8 mouse cellular contexts compared by ENCODE assay signal in the genomic region with DNA sequence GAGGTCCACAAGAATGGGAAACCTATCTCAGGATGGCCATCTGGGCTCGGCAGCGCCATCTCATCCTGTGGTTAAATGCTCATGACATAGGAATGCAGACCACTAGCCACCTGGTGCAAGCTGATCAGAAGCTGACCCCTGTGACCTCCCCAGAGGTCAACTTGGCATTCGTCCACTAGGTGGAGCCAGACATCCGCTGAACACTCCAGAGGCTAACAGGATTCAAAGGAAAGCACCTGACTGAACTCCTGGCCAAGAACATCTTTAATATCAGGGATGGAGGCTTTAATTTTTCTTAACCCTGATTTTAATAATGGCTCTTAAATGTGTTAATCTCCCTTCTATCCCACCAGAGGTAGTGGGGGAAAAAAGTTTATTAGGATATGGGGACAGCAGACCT. TPM values are rescaled to one million over a fixed set of nuclear protein-coding genes. Genes with fewer than 3 reads are reported as not detected.
A peak's percentile ranks its signal among the peaks of the same experiment; 100 is the strongest.
DNase-seq lines count a peak whose midpoint lies in the region; ATAC-seq and TF ChIP-seq lines count a peak whose summit lies in the region.

No protein-coding gene starts in this region.

- ATAC-seq in heart, embryonic 11.5 days (replicated peaks; ENCODE audit: insufficient number of reproducible peaks, low FRiP score, low TSS enrichment) = no peak
- ATAC-seq in G1E (ENCODE audit: extremely low read depth, insufficient number of reproducible peaks, low FRiP score, poor library complexity, severe bottlenecking) = peak; percentile 22; the same call in 1 of the 2 replicates

- no peak overlapping the region for H3K4me2 ChIP-seq in heart, embryonic 11.5 days

- H3K9ac ChIP-seq in heart, embryonic 11.5 days (ENCODE audit: low read depth, low read length) = no peak overlapping the region

- no peaks in the 10 kb centered on the region for H3K4me1 ChIP-seq in heart, embryonic 11.5 days (ENCODE audit: control insufficient read depth, insufficient read depth, low read length)
- H3K4me1 ChIP-seq in G1E (ENCODE audit: insufficient read depth, low read depth, low read length) = no peaks in the 10 kb centered on the region

- H3K27me3 ChIP-seq in heart, embryonic 11.5 days (ENCODE audit: control insufficient read depth, insufficient read depth, low read length) = no peaks in the 10 kb centered on the region
- peaks cover 18% of the 10 kb centered on the region; the same call in 1 of the 2 replicates for H3K27me3 ChIP-seq in G1E (ENCODE audit: insufficient read depth, low read length)

- intact Hi-C loops in gastrocnemius, postnatal 36 days (cut with DNase I) = loop anchor here (10.0 kb wide), 1 partner anchor 280 kb away; no protein-coding TSS in a partner anchor

- WGBS in heart, embryonic 11.5 days (ENCODE audit: insufficient replicate concordance) = 5% methylated on average over 4 of the region's 4 CpGs

- no peak overlapping the region for H3K4me3 ChIP-seq in heart, embryonic 11.5 days (ENCODE audit: low read depth, low read length)
- no peak overlapping the region for H3K4me3 ChIP-seq in G1E (ENCODE audit: low read depth, low read length)
- no peak overlapping the region for H3K4me3 ChIP-seq in layer of hippocampus, adult 2 months

- no peaks in the 10 kb centered on the region for H3K9me3 ChIP-seq in heart, embryonic 11.5 days (replicated peaks; ENCODE audit: control insufficient read depth, low read length)
- no peaks in the 10 kb centered on the region for H3K9me3 ChIP-seq in G1E (replicated peaks)

- H3K27ac ChIP-seq in heart, embryonic 11.5 days (ENCODE audit: low read depth, low read length) = no peak overlapping the region
- no peak overlapping the region for H3K27ac ChIP-seq in layer of hippocampus, adult 2 months

- peak; percentile 67 to 82 for DNase-seq in heart, adult 18-20 months
- peak; percentile 50 for DNase-seq in G1E (ENCODE audit: low spot score)
- DNase-seq in cerebellum, adult 18-20 months = peak; percentile 43 to 51
- peak; percentile 46 to 49 for DNase-seq in gastrocnemius, postnatal 36 days
- DNase-seq in layer of hippocampus, adult 2 months (ENCODE audit: low spot score in 2 of 2) = peak in 1 of 2 experiments; percentile 62
- peak; percentile 85 for DNase-seq in lung, postnatal 36 days
- DNase-seq in spleen, postnatal 36 days (ENCODE audit: low spot score in 2 of 2) = peak; percentile 63

- peak; percentile 77 for TF ChIP-seq CTCF in G1E (IDR thresholded peaks at IDR 0.05; ENCODE audit: low read depth, low read length)
- peak; percentile 82 for TF ChIP-seq CTCF in layer of hippocampus, adult 2 months (conservative IDR thresholded peaks at IDR 0.05)

- H3K36me3 ChIP-seq in heart, embryonic 11.5 days (ENCODE audit: control insufficient read depth, insufficient read depth, low read length) = no peaks in the 10 kb centered on the region
- H3K36me3 ChIP-seq in G1E (replicated peaks) = no peaks in the 10 kb centered on the region

RNA-seq across cellular contexts. Expression of a gene that starts 30.0 kb away (rescaled TPM):
- total RNA-seq in heart, adult 18-20 months (2021) = 1 to 10 TPM; 8.1 to 9.6 TPM
- polyA plus RNA-seq in heart, embryonic 11.5 days (2014; fragmentation: Nextera tagmentation; extraction: Ambion mirVana) = 8.5 and 8.7 TPM in 2 replicates
- total RNA-seq in G1E (2014; fragmentation: Nextera tagmentation) = 19.4 and 29.9 TPM in 2 replicates
- total RNA-seq in G1E (2017) = 14.1 and 14.4 TPM in 2 replicates
- polyA plus RNA-seq in G1E (2012) = 6.1 and 9.0 TPM in 2 replicates
- total RNA-seq in gastrocnemius, postnatal 36 days (2021) = 1 to 10 TPM; 6.9 to 7.3 TPM
- total RNA-seq in layer of hippocampus, adult 2 months (2021) = 10 to 100 TPM; 27.7 to 32.1 TPM

RNA-seq across cellular contexts. Expression of a gene that starts 30.8 kb away (rescaled TPM):
- total RNA-seq in heart, adult 18-20 months (2021) = 10 to 100 TPM; 48.7 to 49.0 TPM
- polyA plus RNA-seq in heart, embryonic 11.5 days (2014; fragmentation: Nextera tagmentation; extraction: Ambion mirVana) = 269 and 291 TPM in 2 replicates
- total RNA-seq in G1E (2014; fragmentation: Nextera tagmentation) (55.7 and 59.7 TPM in 2 replicates), G1E (2017) (75.3 and 95.5 TPM in 2 replicates)
- polyA plus RNA-seq in G1E (2012) = 43.7 and 44.6 TPM in 2 replicates
- total RNA-seq in gastrocnemius, postnatal 36 days (2021) = 10 to 100 TPM; 29.6 to 33.2 TPM
- 10 to 100 TPM; 34.3 to 36.2 TPM for total RNA-seq in layer of hippocampus, adult 2 months (2021)
